Mouse (Mus musculus): ENCODE measurements at regions not wholly inside any gene's neighbourhood (a gene's known extent, or its start where the extent isn't known, plus 50 kb on each side); places are given as distances from the start of the nearest gene placed in this dataset.
A peak's percentile ranks its signal among the peaks of the same experiment; 100 is the strongest.

DNA sequence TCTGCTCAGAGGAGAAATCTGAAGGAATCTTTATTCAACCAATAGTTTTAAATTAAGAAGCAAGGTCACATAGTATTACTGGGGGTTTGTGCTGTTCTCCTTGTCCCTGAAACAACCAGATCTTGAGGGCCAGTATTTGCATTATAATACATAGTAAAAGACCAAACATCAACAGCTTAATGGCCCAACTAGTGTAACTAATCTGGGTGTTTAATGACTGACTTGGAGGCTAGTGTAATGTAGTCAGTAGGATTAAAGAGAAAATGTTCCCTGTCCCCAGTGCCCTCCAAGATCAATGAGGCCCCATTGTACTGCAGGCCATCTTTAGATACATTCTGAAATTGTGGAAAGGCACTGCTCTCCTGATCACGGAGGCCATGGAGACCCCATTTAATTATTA lies 768.2 kb upstream of the Steap1 start:
- DNase-seq (ENCODE audit: low read depth, low spot score) = peak; percentile 25

DNA sequence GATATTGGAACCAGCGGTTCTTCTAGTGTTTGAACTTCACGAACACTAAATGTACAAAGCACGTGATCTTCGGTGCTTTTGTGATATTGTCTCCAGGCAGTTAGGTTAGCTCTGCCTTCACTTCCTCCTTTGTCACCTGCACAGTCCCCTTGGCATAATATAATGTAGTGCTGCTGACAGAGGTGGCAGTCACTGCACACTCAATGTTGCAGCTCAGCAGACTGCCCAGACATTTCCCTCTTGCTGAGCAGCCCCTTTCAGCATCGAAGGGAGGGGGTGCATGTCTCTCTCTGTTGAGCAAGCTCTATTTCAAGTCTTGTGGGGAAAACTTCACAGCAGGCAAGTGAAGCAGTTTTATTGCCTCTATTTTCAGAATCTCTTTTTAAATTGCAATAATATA lies 731.7 kb upstream of the Steap1 start:
- no peak for DNase-seq (ENCODE audit: low read depth, low spot score)

All from R1 (cell line).